Mouse (Mus musculus): Measurements from ENCODE around the gene Med29.
"Not testable (repeated sequence)": the region's sequence is repeated elsewhere in the genome, so short reads cannot be mapped to it uniquely, and the experiment has no call there.

The Med29 gene

GRCm38 (mm10) chr7:28395425-28395824, 2.9 kb upstream of the Med29 start:
- DNase-seq = no peak

GRCm38 (mm10) chr7:28393272-28393951, 904 bp upstream of the Med29 start:
- DNase-seq = no peak

GRCm38 (mm10) chr7:28390331-28390730, 2.2 kb downstream of the Med29 start:
- DNase-seq = no peak

GRCm38 (mm10) chr7:28387384-28387783, 5.1 kb downstream of the Med29 start:
- not testable (repeated sequence) for DNase-seq

- not testable (repeated sequence) for DNase-seq
These were observed 5.6 kb downstream of the Med29 start for GRCm38 (mm10) chr7:28386877-28387276.

GRCm38 (mm10) chr7:28386462-28386861, 6.0 kb downstream of the Med29 start:
- peak; percentile 96 for DNase-seq

GRCm38 (mm10) chr7:28386007-28386406, 6.5 kb downstream of the Med29 start:
- DNase-seq = peak; percentile 80

GRCm38 (mm10) chr7:28385196-28385595, 7.3 kb downstream of the Med29 start:
- DNase-seq = no peak

- peak; percentile 35 for DNase-seq
These were observed 8.3 kb downstream of the Med29 start for GRCm38 (mm10) chr7:28384162-28384561.

- no peak for DNase-seq
These were observed 8.9 kb downstream of the Med29 start for GRCm38 (mm10) chr7:28383606-28384005.

- DNase-seq = peak; percentile 76
These were observed 9.5 kb downstream of the Med29 start for GRCm38 (mm10) chr7:28382981-28383396.

GRCm38 (mm10) chr7:28382347-28382951, 10.1 kb downstream of the Med29 start:
- no peak for DNase-seq

- DNase-seq = peak; percentile 97
These were observed 10.6 kb downstream of the Med29 start for GRCm38 (mm10) chr7:28381938-28382337.

GRCm38 (mm10) chr7:28381017-28381790, 11.3 kb downstream of the Med29 start:
- DNase-seq = peak; percentile 95

- DNase-seq = no peak
These were observed 12.1 kb downstream of the Med29 start, which contains the start of gene Zfp36 for GRCm38 (mm10) chr7:28380237-28381016. TSS of gene Zfp36 (minus strand) at chr7:28380253.

- DNase-seq = peak; percentile 99
These were observed 13.5 kb downstream of the Med29 start for GRCm38 (mm10) chr7:28378769-28379651.

- DNase-seq = peak; percentile 94
These were observed 14.3 kb downstream of the Med29 start for GRCm38 (mm10) chr7:28378066-28378690.

GRCm38 (mm10) chr7:28377190-28378065, 15.1 kb downstream of the Med29 start:
- DNase-seq = peak; percentile 44

- peak; percentile 96 for DNase-seq
These were observed 16.3 kb downstream of the Med29 start for GRCm38 (mm10) chr7:28376011-28376771.

Measured in lung, postnatal 36 days (tissue).